Mouse (Mus musculus): ENCODE data around the gene Dnah11. TPM values are rescaled to one million over a fixed set of nuclear protein-coding genes. Genes with fewer than 3 reads are reported as not detected.
A peak's percentile ranks its signal among the peaks of the same experiment; 100 is the strongest.

The Dnah11 gene
- 0.19 and 0.43 TPM in 2 replicates for polyA plus RNA-seq (2012; rRNA removed)

DNA sequence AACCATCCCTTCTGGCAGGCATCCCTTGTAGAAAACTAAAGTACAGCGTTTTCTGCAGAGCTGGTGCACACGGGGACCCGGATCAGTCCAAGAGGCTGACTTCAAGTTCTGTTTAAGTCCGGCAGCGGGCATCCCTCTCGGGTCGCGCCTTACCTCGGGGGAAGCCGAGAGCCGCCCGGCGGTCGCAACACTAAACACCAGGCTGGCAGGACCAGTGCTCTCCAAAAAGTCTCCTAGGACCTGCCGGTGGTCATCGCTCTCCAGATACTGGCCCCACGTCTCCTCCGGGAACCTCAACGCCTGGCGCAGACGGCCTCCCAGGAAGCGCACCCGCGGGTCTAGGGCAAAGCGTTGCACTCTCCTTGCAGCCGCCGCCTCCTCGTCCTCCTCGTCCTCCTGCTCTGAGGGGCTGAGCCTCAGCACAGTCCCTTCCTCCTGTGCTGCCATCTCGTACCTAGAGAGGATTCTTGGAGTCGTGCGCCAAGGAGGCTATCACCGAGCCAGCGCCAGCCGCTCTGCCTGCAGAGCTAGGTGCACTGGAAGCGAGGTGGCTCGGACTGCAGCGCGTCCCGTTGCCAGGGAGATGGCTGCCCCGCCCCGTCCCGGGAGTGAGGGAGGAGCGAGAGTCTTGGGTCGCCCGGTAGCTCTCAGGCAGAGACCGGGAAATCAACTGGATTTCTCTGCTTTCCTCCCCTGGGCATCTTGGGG is at the start of gene Dnah11:
Dnah11 (minus strand) TSS at position 658 of the 708 bp plus-strand sequence.
- Histone ChIP-seq H3K4me1 (replicated peaks; ENCODE audit: control insufficient read depth, insufficient read depth, low read length) (peaks cover 6% of the 10 kb centered on the region), H3K27ac (ENCODE audit: control insufficient read depth, insufficient read depth, low read length) (no peak within 1 kb of the TSS), H3K4me3 (ENCODE audit: control insufficient read depth, insufficient read depth, low read length) (peak within 1 kb of the TSS; percentile 41), H3K27me3 (ENCODE audit: control insufficient read depth, insufficient read depth, low read length) (peaks cover 9% of the 10 kb centered on the region; the same call in 1 of the 2 replicates), H3K36me3 (ENCODE audit: control insufficient read depth, insufficient read depth, low read length) (no peaks in the 10 kb centered on the region)
- WGBS: 2% methylated on average over 47 of the region's 47 CpGs
- TF ChIP-seq CTCF (IDR thresholded peaks at IDR 0.05; ENCODE audit: borderline replicate concordance, control insufficient read depth, extremely low read depth, insufficient read depth, low read length, poor library complexity) (peak; percentile 18; the same call in 1 of the 2 replicates), POLR2A (IDR thresholded peaks at IDR 0.05; ENCODE audit: control insufficient read depth, extremely low read depth, insufficient read depth, low read length, poor library complexity) (no peak)
- peak; percentile 59 for DNase-seq

DNA sequence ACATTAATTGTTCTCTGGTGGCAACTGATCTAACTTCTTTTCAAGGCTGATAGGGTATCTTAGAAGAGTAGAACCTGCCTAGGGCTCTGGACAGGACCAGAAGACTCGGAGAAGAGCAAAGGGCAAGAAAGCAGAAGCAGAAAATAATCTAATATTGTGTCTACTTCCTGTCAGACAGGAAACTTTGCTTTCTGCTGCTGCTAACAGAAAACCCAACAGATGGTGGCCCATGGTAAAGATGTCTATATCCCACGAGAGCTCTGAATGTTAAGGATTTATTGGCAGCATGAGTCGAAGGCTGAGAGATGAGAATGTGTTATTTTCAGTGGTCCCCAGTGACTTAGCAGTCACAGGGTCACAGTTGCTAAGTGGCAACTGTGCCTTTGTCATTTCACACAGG is 22.3 kb upstream of the Dnah11 start:
- Histone ChIP-seq H3K27ac (ENCODE audit: control insufficient read depth, insufficient read depth, low read length) (no peak overlapping the region), H3K4me3 (ENCODE audit: control insufficient read depth, insufficient read depth, low read length) (no peak overlapping the region), H3K4me1 (replicated peaks; ENCODE audit: control insufficient read depth, insufficient read depth, low read length) (no peaks in the 10 kb centered on the region), H3K36me3 (ENCODE audit: control insufficient read depth, insufficient read depth, low read length) (no peaks in the 10 kb centered on the region), H3K27me3 (ENCODE audit: control insufficient read depth, insufficient read depth, low read length) (no peaks in the 10 kb centered on the region)
- TF ChIP-seq CTCF (IDR thresholded peaks at IDR 0.05; ENCODE audit: borderline replicate concordance, control insufficient read depth, extremely low read depth, insufficient read depth, low read length, poor library complexity) (no peak), POLR2A (IDR thresholded peaks at IDR 0.05; ENCODE audit: control insufficient read depth, extremely low read depth, insufficient read depth, low read length, poor library complexity) (no peak)
- no peak for DNase-seq
- WGBS: 11% methylated on average over 3 of the region's 3 CpGs

DNA sequence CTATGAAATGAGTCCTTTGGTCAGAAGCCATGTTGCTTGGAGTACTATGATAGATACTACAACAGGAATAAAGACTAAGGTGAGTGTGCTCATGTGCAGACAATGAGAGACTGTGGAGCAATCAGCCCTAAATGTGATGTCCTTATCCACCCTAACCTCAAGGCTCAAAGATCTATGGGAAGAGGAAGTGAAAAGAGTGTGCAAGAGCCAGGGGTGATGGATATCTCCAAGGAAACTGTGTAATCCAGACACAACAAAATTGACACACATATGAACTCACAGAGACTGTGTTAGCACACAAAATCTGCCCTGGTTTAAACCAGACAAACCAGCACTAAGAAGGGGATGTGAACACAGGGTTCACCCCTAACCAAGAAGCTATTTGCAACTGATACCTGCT is 21.2 kb upstream of the Dnah11 start:
- no peak for DNase-seq
- TF ChIP-seq CTCF (IDR thresholded peaks at IDR 0.05; ENCODE audit: borderline replicate concordance, control insufficient read depth, extremely low read depth, insufficient read depth, low read length, poor library complexity): no peak
- no peak for TF ChIP-seq POLR2A (IDR thresholded peaks at IDR 0.05; ENCODE audit: control insufficient read depth, extremely low read depth, insufficient read depth, low read length, poor library complexity)
- H3K36me3 ChIP-seq (ENCODE audit: control insufficient read depth, insufficient read depth, low read length): no peaks in the 10 kb centered on the region
- no peaks in the 10 kb centered on the region for H3K4me1 ChIP-seq (replicated peaks; ENCODE audit: control insufficient read depth, insufficient read depth, low read length)
- no peak overlapping the region for H3K4me3 ChIP-seq (ENCODE audit: control insufficient read depth, insufficient read depth, low read length)
- H3K27ac ChIP-seq (ENCODE audit: control insufficient read depth, insufficient read depth, low read length): no peak overlapping the region
- no peaks in the 10 kb centered on the region for H3K27me3 ChIP-seq (ENCODE audit: control insufficient read depth, insufficient read depth, low read length)

DNA sequence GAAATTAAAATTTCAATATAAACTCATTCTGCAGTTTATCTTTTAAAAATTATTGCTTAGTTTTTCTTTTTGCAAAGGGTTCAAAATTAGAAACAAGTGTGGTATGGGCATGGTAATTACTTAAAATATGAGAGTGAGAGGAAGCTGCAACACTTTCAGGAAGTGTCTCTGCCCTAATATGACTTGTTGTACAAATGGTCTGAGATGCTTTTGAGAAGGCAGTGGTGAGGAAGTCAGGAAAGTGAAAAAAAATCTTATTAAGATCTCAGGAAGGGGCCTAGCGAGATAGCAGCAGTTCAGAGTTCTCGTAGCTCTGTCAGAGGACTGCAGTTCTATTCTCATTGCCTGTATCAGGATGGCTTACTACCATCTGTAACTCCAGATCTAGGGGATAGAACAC is 13.3 kb upstream of the Dnah11 start:
- TF ChIP-seq CTCF (IDR thresholded peaks at IDR 0.05; ENCODE audit: borderline replicate concordance, control insufficient read depth, extremely low read depth, insufficient read depth, low read length, poor library complexity): no peak
- TF ChIP-seq POLR2A (IDR thresholded peaks at IDR 0.05; ENCODE audit: control insufficient read depth, extremely low read depth, insufficient read depth, low read length, poor library complexity): no peak
- DNase-seq: no peak
- H3K36me3 ChIP-seq (ENCODE audit: control insufficient read depth, insufficient read depth, low read length): no peaks in the 10 kb centered on the region
- no peaks in the 10 kb centered on the region for H3K27me3 ChIP-seq (ENCODE audit: control insufficient read depth, insufficient read depth, low read length)
- H3K27ac ChIP-seq (ENCODE audit: control insufficient read depth, insufficient read depth, low read length): no peak overlapping the region
- H3K4me1 ChIP-seq (replicated peaks; ENCODE audit: control insufficient read depth, insufficient read depth, low read length): no peaks in the 10 kb centered on the region
- H3K4me3 ChIP-seq (ENCODE audit: control insufficient read depth, insufficient read depth, low read length): no peak overlapping the region
- 49% methylated on average over 2 of the region's 2 CpGs for WGBS

DNA sequence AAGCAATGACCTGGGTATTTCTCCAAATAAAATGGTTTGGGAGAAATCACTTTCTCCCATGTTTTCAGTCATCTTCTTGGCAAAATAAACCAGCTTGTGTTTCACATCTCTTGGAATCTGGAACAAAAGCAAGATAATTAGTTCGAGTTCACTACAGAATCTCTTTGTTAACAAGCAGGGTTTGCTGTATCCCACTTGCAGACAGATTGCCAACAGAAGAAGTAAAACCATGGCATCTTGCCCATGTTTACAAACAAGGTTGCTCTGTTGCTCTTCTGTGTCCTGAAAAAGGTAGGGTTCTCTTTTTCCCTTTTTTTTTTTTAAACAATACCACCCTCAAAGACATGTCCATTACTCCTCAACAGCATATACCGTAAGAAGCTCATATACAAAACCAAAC is 2.3 kb downstream of the Dnah11 start:
- TF ChIP-seq POLR2A (IDR thresholded peaks at IDR 0.05; ENCODE audit: control insufficient read depth, extremely low read depth, insufficient read depth, low read length, poor library complexity) (no peak), CTCF (IDR thresholded peaks at IDR 0.05; ENCODE audit: borderline replicate concordance, control insufficient read depth, extremely low read depth, insufficient read depth, low read length, poor library complexity) (no peak)
- H3K27ac ChIP-seq (ENCODE audit: control insufficient read depth, insufficient read depth, low read length): no peak overlapping the region
- no peaks in the 10 kb centered on the region for H3K36me3 ChIP-seq (ENCODE audit: control insufficient read depth, insufficient read depth, low read length)
- H3K4me3 ChIP-seq (ENCODE audit: control insufficient read depth, insufficient read depth, low read length): no peak overlapping the region
- DNase-seq: no peak
- peaks cover 6% of the 10 kb centered on the region for H3K4me1 ChIP-seq (replicated peaks; ENCODE audit: control insufficient read depth, insufficient read depth, low read length)
- H3K27me3 ChIP-seq (ENCODE audit: control insufficient read depth, insufficient read depth, low read length): peaks cover 9% of the 10 kb centered on the region; the same call in 1 of the 2 replicates
- 90% methylated on average over 2 of the region's 2 CpGs for WGBS

DNA sequence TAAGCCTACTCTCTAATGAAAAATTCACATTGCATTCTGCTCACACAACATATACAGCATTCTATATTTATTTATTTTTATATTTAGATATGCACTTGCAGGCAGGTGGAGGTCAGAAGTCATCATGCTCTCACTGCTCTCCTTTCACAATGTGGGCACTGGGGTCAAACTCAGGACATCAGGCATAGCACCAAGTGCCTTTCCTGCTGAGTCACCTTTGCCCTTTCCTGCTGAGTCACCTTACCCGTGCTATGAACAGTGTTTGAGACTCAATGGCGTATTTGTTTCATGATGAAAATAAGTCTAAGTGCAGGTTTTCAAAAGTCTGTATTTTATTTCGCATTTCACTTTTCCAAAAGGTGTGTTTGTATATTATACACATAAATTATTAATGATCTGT is 9.3 kb downstream of the Dnah11 start:
- Histone ChIP-seq H3K27me3 (ENCODE audit: control insufficient read depth, insufficient read depth, low read length) (no peaks in the 10 kb centered on the region), H3K4me3 (ENCODE audit: control insufficient read depth, insufficient read depth, low read length) (no peak overlapping the region), H3K27ac (ENCODE audit: control insufficient read depth, insufficient read depth, low read length) (no peak overlapping the region), H3K36me3 (ENCODE audit: control insufficient read depth, insufficient read depth, low read length) (no peaks in the 10 kb centered on the region), H3K4me1 (replicated peaks; ENCODE audit: control insufficient read depth, insufficient read depth, low read length) (no peaks in the 10 kb centered on the region)
- 72% methylated on average over 3 of the region's 3 CpGs for WGBS
- DNase-seq: no peak
- no peak for TF ChIP-seq CTCF (IDR thresholded peaks at IDR 0.05; ENCODE audit: borderline replicate concordance, control insufficient read depth, extremely low read depth, insufficient read depth, low read length, poor library complexity)
- no peak for TF ChIP-seq POLR2A (IDR thresholded peaks at IDR 0.05; ENCODE audit: control insufficient read depth, extremely low read depth, insufficient read depth, low read length, poor library complexity)
